Mouse (Mus musculus): ENCODE data around the gene Gal.

Gal gene

DNA sequence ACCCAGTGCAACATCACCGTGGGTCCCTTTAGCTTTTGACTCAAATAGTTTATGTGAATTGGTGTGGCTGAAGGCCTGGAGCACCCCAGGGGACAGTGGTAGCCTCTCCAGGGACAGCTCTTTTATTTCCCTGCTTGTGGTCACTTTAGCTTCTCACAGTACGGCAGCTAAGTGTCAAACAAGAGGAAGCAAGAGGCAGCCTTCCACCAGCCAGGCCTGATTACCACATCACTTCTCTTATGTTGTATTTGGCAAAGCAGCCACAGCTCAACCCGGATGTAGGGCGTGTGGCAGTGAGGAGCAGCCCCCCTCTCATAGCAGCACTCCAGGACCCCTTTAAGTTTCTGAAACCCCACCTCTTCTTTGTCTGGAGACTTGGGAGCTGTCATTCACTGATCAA lies 8.6 kb upstream of the Gal start:
- in situ Hi-C loops (cut with MboI; ENCODE audit: low sequenced_read_pairs): no loop called here

DNA sequence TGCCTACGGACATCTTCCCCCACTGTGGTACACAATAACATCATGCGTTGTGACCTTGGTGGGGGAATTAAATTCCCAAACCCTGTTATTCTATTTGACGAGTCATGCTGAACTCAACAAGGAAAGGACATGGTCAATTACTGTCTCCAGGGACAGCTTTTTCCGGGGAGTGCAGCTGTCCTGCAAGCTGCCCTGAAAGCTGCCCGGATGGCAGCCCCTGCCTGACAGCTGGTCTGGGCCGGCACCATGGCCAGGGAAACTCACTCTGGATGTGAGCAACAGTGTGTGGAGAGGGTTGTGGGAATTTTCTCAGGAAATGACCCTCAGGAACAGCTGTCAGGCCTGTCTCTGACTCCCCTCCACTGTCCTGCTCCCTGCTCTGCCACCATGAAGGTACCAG lies 8.1 kb upstream of the Gal start:
- in situ Hi-C loops (cut with MboI; ENCODE audit: low sequenced_read_pairs): no loop called here

- in situ Hi-C loops (cut with MboI; ENCODE audit: low sequenced_read_pairs): no loop called here
These were observed 4.9 kb upstream of the Gal start for GRCm38 (mm10) chr19:3419251-3419650.

DNA sequence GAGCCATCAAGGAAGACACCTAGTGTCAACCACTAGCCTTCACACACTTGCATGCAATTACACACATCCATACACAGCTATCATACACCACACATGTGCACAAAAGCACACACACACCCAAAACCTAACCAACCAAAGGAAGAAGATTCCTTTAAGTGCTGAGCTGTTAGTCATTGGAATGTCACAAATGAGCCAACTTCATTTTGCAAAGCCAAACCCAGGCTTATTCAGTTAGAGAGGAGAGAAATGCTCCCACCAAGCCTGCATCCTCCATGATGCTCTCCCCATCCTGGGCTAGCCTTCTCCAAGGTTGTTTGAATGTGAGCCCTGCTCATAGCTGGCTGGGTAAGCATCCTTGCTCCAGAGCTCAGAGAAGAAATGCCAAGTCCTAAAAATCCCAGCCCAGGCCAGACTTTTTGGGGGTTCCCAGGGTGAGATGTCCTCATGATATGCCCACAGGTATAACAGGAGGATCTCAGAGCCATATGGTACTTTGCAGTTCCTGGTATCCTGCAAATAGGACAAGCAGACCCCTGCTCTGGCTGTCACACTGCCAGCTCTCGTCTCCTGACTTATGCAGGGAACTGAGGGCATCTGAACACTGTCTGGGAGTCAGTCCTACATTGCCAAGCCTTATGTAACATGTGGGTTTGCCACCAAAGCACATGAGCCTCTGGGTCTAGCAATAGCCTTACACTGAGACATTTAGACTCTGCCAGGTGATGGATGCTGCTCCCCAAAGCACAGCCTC lies 8.6 kb downstream of the Gal start:
- in situ Hi-C loops (cut with MboI; ENCODE audit: low sequenced_read_pairs): no loop called here

DNA sequence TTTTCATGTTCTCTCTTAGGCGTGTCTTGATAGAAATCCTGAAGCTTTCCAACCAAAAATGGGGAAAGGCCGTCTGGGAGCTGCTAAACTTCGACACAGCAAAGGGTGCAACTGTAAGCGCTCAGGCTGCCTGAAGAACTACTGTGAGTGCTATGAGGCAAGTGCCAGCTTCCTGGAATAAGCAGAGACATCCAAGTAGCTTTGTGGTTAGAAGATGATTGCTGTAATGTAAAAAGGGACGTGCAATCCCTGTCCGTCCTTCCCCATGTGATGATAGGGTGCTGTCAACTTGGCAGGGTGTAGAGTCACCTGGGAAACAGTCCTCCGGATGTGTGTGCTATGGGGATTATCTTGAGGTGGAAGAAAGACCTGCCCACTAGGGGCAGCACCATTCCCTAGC lies 10.3 kb downstream of the Gal start:
- in situ Hi-C loops (cut with MboI; ENCODE audit: low sequenced_read_pairs): no loop called here

- in situ Hi-C loops (cut with MboI; ENCODE audit: low sequenced_read_pairs): no loop called here
These were observed 12.0 kb downstream of the Gal start for GRCm38 (mm10) chr19:3402390-3402789.

DNA sequence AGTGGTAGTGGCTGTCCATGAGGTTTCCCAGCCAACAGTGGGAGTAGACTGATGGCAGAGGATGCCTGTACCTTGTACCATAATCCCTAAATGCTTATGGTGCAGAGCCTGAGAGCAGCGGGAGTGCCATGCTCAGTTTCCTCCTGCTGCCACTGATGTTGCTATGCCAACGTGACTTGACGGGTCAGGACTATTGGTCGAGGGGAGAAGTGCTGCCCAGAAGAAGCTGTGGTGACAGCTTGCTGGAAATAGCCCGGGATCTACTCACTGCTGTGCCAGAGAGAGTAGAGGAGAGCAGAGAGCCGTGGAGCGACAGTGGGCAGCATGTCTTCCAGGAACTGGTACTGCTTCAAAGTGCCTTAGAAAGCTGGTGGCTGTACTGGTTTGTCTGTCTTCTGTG lies 12.4 kb downstream of the Gal start:
- in situ Hi-C loops (cut with MboI; ENCODE audit: low sequenced_read_pairs): no loop called here

GRCm38 (mm10) chr19:3401504-3401903 lies 12.8 kb downstream of the Gal start:
- in situ Hi-C loops (cut with MboI; ENCODE audit: low sequenced_read_pairs): no loop called here

- in situ Hi-C loops (cut with MboI; ENCODE audit: low sequenced_read_pairs): no loop called here
These were observed 14.3 kb downstream of the Gal start for GRCm38 (mm10) chr19:3400057-3400456.

- in situ Hi-C loops (cut with MboI; ENCODE audit: low sequenced_read_pairs): no loop called here
These were observed 20.1 kb downstream of the Gal start for GRCm38 (mm10) chr19:3394216-3394615.

- in situ Hi-C loops (cut with MboI; ENCODE audit: low sequenced_read_pairs): no loop called here
These were observed 22.0 kb downstream of the Gal start for GRCm38 (mm10) chr19:3392384-3392783.

DNA sequence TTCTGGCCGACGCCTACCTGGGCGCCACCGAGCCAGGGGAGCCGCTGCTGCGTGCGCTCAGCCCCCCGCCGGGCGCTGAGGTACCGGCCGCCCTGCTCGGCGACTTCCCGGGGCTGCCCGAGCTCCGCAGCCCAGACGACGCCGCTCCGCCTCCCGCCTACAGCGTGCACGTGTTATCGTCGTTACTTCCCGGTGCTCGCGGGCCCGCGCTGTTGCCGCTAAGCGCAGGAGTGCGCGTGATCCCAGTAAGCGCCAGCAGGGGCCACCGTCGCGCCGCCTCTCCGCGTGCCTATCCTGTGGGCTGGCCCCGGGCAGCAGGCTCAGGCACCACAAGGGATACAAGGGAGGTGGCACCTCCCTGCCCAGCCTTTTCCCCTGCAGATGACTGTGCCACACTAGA lies 25.3 kb downstream of the Gal start:
- in situ Hi-C loops (cut with MboI; ENCODE audit: low sequenced_read_pairs): no loop called here

DNA sequence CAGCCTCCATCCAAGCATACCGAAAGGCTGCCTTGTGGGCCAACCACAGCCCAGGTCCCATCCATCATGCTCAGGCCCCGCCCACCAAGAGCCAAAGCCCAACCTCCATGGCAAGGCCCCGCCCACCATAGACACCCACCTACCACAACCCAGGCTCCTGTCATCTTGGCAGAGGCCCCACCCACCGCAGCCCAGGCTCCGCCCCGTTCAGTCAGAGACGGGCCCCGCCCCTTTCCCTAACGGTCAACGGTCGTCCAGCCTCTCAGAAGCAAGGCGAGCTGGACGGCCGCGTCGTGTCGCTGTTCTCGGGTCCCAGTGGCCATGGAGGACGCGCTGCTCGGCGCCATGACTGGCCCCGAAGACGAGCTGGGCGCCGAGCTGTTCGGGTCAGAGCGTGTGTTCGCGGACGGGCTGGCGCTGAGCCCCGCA lies 25.7 kb downstream of the Gal start, which contains the start of gene Tesmin:
Gene Tesmin, plus strand, starts transcription at position 229 of the 429 bp plus-strand sequence.
- in situ Hi-C loops (cut with MboI; ENCODE audit: low sequenced_read_pairs): no loop called here

GRCm38 (mm10) chr19:3388061-3388460 lies 26.3 kb downstream of the Gal start:
- in situ Hi-C loops (cut with MboI; ENCODE audit: low sequenced_read_pairs): no loop called here

DNA sequence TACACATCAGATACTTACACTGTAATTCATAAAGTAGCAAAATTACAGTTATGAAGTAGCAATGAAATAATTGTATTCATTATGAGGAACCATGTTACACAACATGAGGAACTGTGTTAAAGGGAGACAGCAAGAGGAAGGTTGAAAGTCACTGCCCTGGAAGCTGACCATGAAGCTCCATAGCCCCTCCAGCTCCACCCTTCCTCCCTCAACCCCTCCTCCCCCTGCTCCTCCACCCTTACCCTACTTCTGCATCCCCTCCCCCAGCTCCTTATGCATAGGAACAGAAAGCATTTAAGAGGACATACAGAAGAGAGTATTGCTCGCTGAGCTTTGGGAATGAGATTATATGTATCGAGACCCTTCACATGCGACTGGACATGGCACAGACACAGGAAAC lies 35.7 kb downstream of the Gal start:
- in situ Hi-C loops (cut with MboI; ENCODE audit: low sequenced_read_pairs): no loop called here

- in situ Hi-C loops (cut with MboI; ENCODE audit: low sequenced_read_pairs): no loop called here
These were observed 37.2 kb downstream of the Gal start for GRCm38 (mm10) chr19:3376966-3377715.

DNA sequence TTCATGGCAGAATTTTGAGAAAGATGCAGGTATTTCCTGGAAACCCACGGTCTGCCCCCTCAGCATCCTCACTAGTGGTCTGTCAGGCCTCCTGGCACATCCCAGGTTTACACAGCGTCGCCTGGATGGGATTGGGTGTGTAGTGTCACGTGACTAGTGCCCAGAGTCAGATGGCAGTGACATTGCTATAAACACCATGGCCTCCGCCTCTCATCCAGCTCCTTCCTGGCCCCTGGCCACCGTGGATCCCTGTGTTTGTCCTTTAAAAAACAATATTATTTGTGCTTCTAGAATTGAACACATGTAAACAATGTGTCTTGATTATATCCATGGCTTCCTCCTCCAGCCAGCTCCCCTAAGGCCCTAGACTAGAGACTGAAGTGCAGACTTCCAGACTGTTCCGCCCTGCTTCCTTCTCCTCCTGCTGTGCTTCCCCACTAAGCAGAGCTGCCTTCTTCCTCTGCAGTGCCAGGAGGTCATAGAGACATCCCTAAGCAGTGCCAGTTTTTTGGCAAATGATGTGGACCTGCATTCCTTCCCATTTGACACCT lies 38.3 kb downstream of the Gal start:
- in situ Hi-C loops (cut with MboI; ENCODE audit: low sequenced_read_pairs): no loop called here

DNA sequence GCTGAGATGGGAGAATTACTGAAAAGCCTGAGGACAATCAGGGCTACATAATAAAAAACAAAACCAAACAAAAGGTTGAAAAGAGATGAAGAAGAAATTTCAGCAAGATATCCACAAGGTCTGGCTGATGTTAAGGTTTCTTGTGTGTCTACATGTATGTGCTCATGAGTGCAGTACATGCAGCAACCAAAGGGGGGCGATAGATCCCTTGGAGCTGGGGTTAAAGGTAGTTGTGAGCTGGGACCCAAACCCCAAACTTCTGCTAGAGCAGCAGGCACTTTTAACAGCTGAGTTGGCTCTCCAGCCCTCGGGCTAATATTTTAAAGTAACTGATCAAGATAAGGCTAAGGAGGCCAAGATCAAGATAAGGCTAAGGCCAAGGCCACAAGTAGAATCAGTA lies 40.3 kb downstream of the Gal start:
- in situ Hi-C loops (cut with MboI; ENCODE audit: low sequenced_read_pairs): no loop called here

- in situ Hi-C loops (cut with MboI; ENCODE audit: low sequenced_read_pairs): no loop called here
These were observed 41.0 kb downstream of the Gal start for GRCm38 (mm10) chr19:3373380-3373779.

GRCm38 (mm10) chr19:3368276-3368675 lies 46.1 kb downstream of the Gal start:
- in situ Hi-C loops (cut with MboI; ENCODE audit: low sequenced_read_pairs): no loop called here

GRCm38 (mm10) chr19:3365089-3365488 lies 49.3 kb downstream of the Gal start:
- in situ Hi-C loops (cut with MboI; ENCODE audit: low sequenced_read_pairs): no loop called here

DNA sequence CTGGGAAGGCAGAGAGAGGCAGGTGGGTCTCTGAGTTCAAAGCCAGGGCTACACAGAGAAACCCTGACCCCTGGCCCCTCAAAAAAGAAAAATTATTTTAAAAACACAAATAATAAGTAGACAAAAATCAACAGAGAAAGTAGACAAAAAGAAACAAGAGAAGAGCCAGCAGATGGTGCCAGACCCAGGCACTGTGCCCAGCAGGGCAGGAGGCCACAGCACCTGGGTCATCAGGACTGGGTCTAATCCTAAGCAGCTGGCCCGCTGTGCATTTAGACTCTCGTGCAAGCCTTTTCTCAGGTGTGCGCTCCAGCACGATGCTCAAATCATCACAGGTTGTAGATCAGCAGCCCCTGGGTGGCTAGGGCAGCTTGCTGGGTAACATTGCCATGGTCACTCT lies 50.8 kb downstream of the Gal start:
- in situ Hi-C loops (cut with MboI; ENCODE audit: low sequenced_read_pairs): no loop called here

All from CH12F3 (cell line).